Mouse (Mus musculus) layer of hippocampus, postnatal 25 days (tissue): Measurements from ENCODE around the gene Gm49322. TPM values are rescaled to one million over a fixed set of nuclear protein-coding genes. Genes with fewer than 3 reads are reported as not detected.

ENCODE experiments used
- DNase-seq, 2 experiments: peaks; one replicate each; pipeline ENCODE4 v3.0.0; 2022; ENCODE audit warnings: mixed read lengths in 2 of 2, low spot score in 1 of 2; ENCODE audit errors: extremely low spot score in 1 of 2
- microRNA-seq, 2 experiments: library from miRNA; unstranded; fragments of <30 nt; microRNA quantifications; one replicate each; pipeline ENCODE4 v1.2.0; 2021
- total RNA-seq, 2 experiments: library from RNA; stranded (reverse); gene quantifications; 2 replicates each; pipeline ENCODE4 v1.2.3; 2021

Gm49322 gene
- total RNA-seq, 2 experiments from 2014 or later: 2.4 to 3.4 TPM

- no peak for DNase-seq
Measured at GRCm38 (mm10) chr10:80650392-80650791, 44.6 kb downstream of the Gm49322 start.

- no peak for DNase-seq
Measured at GRCm38 (mm10) chr10:80653156-80653720, 47.4 kb downstream of the Gm49322 start.

- DNase-seq: no peak
Measured at GRCm38 (mm10) chr10:80654866-80655265, 49.0 kb downstream of the Gm49322 start.

GRCm38 (mm10) chr10:80655406-80656129 lies 49.7 kb downstream of the Gm49322 start:
- no peak for DNase-seq

GRCm38 (mm10) chr10:80656130-80656862 lies 50.5 kb downstream of the Gm49322 start:
- peak; percentile 82 to 91 for DNase-seq

- DNase-seq: no peak
Measured at GRCm38 (mm10) chr10:80656863-80657623, 51.2 kb downstream of the Gm49322 start, which contains the start of gene Btbd2. Gene Btbd2 (minus strand): TSS chr10:80657071.

- DNase-seq: no peak
Measured at GRCm38 (mm10) chr10:80658194-80658840, 52.5 kb downstream of the Gm49322 start.

GRCm38 (mm10) chr10:80658841-80659202 lies 53.0 kb downstream of the Gm49322 start:
- DNase-seq: no peak

- DNase-seq: peak; percentile 69 to 92
Measured at GRCm38 (mm10) chr10:80659213-80659612, 53.4 kb downstream of the Gm49322 start.

- peak in 1 of 2 experiments; percentile 52 for DNase-seq
Measured at GRCm38 (mm10) chr10:80661149-80661548, 55.3 kb downstream of the Gm49322 start.

- no peak for DNase-seq
Measured at GRCm38 (mm10) chr10:80663485-80664196, 57.8 kb downstream of the Gm49322 start.

- DNase-seq: peak in 1 of 2 experiments; percentile 29
Measured at GRCm38 (mm10) chr10:80664197-80665015, 58.6 kb downstream of the Gm49322 start.

GRCm38 (mm10) chr10:80665016-80665380 lies 59.2 kb downstream of the Gm49322 start:
- DNase-seq: no peak

Small RNA genes within 50 kb of the gene (microRNA-seq; reads per million reads assigned to microRNA genes)
- 1.8 to 2.4 reads per million in 2 experiments for gene Mir6912

Other genes with a start within 250 kb of the Gm49322 start
- gene Plk5, start 249.6 kb upstream of the Gm49322 start, total RNA-seq: 10 to 100 TPM; 14.6 to 16.9 TPM
- 10 to 100 TPM; 18.9 to 19.3 TPM for gene Mex3d, start 218.4 kb upstream of the Gm49322 start, total RNA-seq
- 100 to 1,000 TPM; 138 to 159 TPM for gene Mbd3, start 206.5 kb upstream of the Gm49322 start, total RNA-seq
- 100 to 1,000 TPM; 520 to 551 TPM for gene Uqcr11, start 199.2 kb upstream of the Gm49322 start, total RNA-seq
- 10 to 100 TPM; 26.9 to 32.1 TPM for gene Tcf3, start 172.4 kb upstream of the Gm49322 start, total RNA-seq
- not detected for gene Onecut3, start 111.2 kb upstream of the Gm49322 start, total RNA-seq
- under 1 TPM; 0.19 to 0.47 TPM for gene Atp8b3, start 66.9 kb upstream of the Gm49322 start, total RNA-seq
- gene Rexo1, start 44.5 kb upstream of the Gm49322 start, total RNA-seq: 10 to 100 TPM; 45.2 to 54.6 TPM
- 10 to 100 TPM; 57.3 to 57.6 TPM for gene Klf16, start 28.7 kb upstream of the Gm49322 start, total RNA-seq
- 100 to 1,000 TPM; 184 to 192 TPM for gene Abhd17a, start 15.7 kb upstream of the Gm49322 start, total RNA-seq
- gene Scamp4, start 3.1 kb upstream of the Gm49322 start, total RNA-seq: 10 to 100 TPM; 44.1 to 45.5 TPM
- gene Adat3, start 3.1 kb upstream of the Gm49322 start, total RNA-seq: 1 to 10 TPM; 1.7 to 1.8 TPM
- 100 to 1,000 TPM; 208 to 236 TPM for gene Csnk1g2, start 16.8 kb downstream of the Gm49322 start, total RNA-seq
- 100 to 1,000 TPM; 103 to 107 TPM for gene Btbd2, start 51.0 kb downstream of the Gm49322 start, total RNA-seq
- gene Mknk2, start 72.1 kb downstream of the Gm49322 start, total RNA-seq: 10 to 100 TPM; 45.0 to 50.9 TPM
- 10 to 100 TPM; 13.0 to 13.6 TPM for gene Mob3a, start 96.0 kb downstream of the Gm49322 start, total RNA-seq
- 10 to 100 TPM; 46.4 to 61.7 TPM for gene Izumo4, start 96.2 kb downstream of the Gm49322 start, total RNA-seq
- gene Ap3d1, start 136.2 kb downstream of the Gm49322 start, total RNA-seq: 100 to 1,000 TPM; 128 to 143 TPM
- 10 to 100 TPM; 39.9 to 60.6 TPM for gene Dot1l, start 149.2 kb downstream of the Gm49322 start, total RNA-seq
- 10 to 100 TPM; 46.2 to 52.0 TPM for gene Sf3a2, start 192.2 kb downstream of the Gm49322 start, total RNA-seq
- 10 to 100 TPM; 63.6 to 71.6 TPM for gene Plekhj1, start 192.6 kb downstream of the Gm49322 start, total RNA-seq
- gene Amh, start 199.2 kb downstream of the Gm49322 start, total RNA-seq: 1 to 10 TPM; 2.3 to 3.2 TPM
- 1 to 10 TPM; 2.5 to 3.5 TPM for gene Jsrp1, start 207.5 kb downstream of the Gm49322 start, total RNA-seq
- 100 to 1,000 TPM; 491 to 550 TPM for gene Oaz1, start 220.6 kb downstream of the Gm49322 start, total RNA-seq
- 10 to 100 TPM; 38.3 to 39.9 TPM for gene Lingo3, start 238.0 kb downstream of the Gm49322 start, total RNA-seq
- 10 to 100 TPM; 41.5 to 43.8 TPM for gene Lsm7, start 249.2 kb downstream of the Gm49322 start, total RNA-seq
- 10 to 100 TPM; 61.5 to 65.7 TPM for gene Sppl2b, start 249.3 kb downstream of the Gm49322 start, total RNA-seq